In genomic region chr10:128937756-128938390, GRCm38 (mm10) we compare ENCODE assay signal across 14 mouse cellular contexts. TPM values are rescaled to one million over a fixed set of nuclear protein-coding genes. Genes with fewer than 3 reads are reported as not detected.
A peak's percentile ranks its signal among the peaks of the same experiment; 100 is the strongest.
DNase-seq lines count a peak whose midpoint lies in the region; TF ChIP-seq lines count a peak whose summit lies in the region.
"Had no signal": no experiment of that assay in that cellular context is flagged by ENCODE, and none has a peak within 500 bp of the region (broad histone marks: within the 10 kb centered on the region; RNA-seq: fewer than 3 reads in every experiment).

No protein-coding gene starts in this region.

- peak overlapping the region; percentile 43 for H3ac ChIP-seq in C2C12 (ENCODE audit: control insufficient read depth, insufficient read length, low read depth)

- TF ChIP-seq CTCF in C2C12 (IDR thresholded peaks at IDR 0.05; ENCODE audit: control insufficient read depth, insufficient read depth, insufficient read length), result no peak

- intact Hi-C loops in heart, postnatal 25 days (cut with DNase I), result loop anchor here (2.0 kb wide), 1 partner anchor 15 kb away; the partner anchor contains the start of gene Rdh5

- H3K27me3 ChIP-seq in C2C12 (ENCODE audit: control insufficient read depth, insufficient read depth, insufficient read length), result no peaks in the 10 kb centered on the region

- H3K36me3 ChIP-seq in C2C12 (ENCODE audit: control insufficient read depth, insufficient read depth), result peaks cover 22% of the 10 kb centered on the region
- H3K36me3 ChIP-seq: liver, embryonic 15.5 days; midbrain, embryonic 10.5 days had no signal

- H3K79me2 ChIP-seq in C2C12 (ENCODE audit: control insufficient read depth, insufficient read depth), result peaks cover 71% of the 10 kb centered on the region

- no peak overlapping the region for H3K4me3 ChIP-seq in C2C12 (ENCODE audit: insufficient read depth, poor library complexity, severe bottlenecking)
- H3K4me3 ChIP-seq: liver, embryonic 15.5 days; midbrain, embryonic 10.5 days had no signal

- peaks cover 35% of the 10 kb centered on the region for H3K79me3 ChIP-seq in C2C12 (ENCODE audit: low read depth)

- DNase-seq in heart, adult 18-20 months, result peak; percentile 52 to 55
- DNase-seq in heart, postnatal 25 days (ENCODE audit: low spot score), result no peak
- DNase-seq in A20 (ENCODE audit: low read depth, low spot score), result peak; percentile 17
- DNase-seq in gastrocnemius, postnatal 4 days (ENCODE audit: low spot score in 2 of 2), result peak; percentile 61 to 77
- no peak for DNase-seq in frontal cortex, adult 2 months (ENCODE audit: extremely low spot score in 1 of 2, low spot score in 1 of 2)
- no peak for DNase-seq in frontal cortex, postnatal 10 days (ENCODE audit: low spot score in 2 of 2)

TF ChIP-seq in C2C12, 6 proteins besides CTCF, POLR2A, EP300 and RAD21:
- TF ChIP-seq MYOD1 (IDR thresholded peaks at IDR 0.05; ENCODE audit: control insufficient read depth, insufficient read length, low read depth) (peak; percentile 99), CEBPB (IDR thresholded peaks at IDR 0.05; ENCODE audit: low read depth) (no peak)
TF ChIP-seq in C2C12: peak in this region for 1.

RNA-seq across cellular contexts. Expression of gene Itga7, which starts 4.3 kb away (rescaled TPM):
- total RNA-seq in heart, adult 18-20 months (2021), result 100 to 1,000 TPM; 144 to 148 TPM
- total RNA-seq in heart, postnatal 25 days (2021), result 100 to 1,000 TPM; 165 to 176 TPM
- polyA plus RNA-seq in C2C12 (2012; fragmentation: generic; extraction: Trizol), result 100 TPM
- total RNA-seq in gastrocnemius, postnatal 4 days (2021), result 100 to 1,000 TPM; 148 to 157 TPM
- 23.4 and 26.8 TPM in 2 replicates for polyA plus RNA-seq in frontal cortex, adult 2 months (2012; rRNA removed)

RNA-seq across cellular contexts. Expression of gene Bloc1s1, which starts 14.0 kb away (rescaled TPM):
- total RNA-seq in heart, adult 18-20 months (2021), result 100 to 1,000 TPM; 194 to 199 TPM
- total RNA-seq in heart, postnatal 25 days (2021), result 100 to 1,000 TPM; 183 to 185 TPM
- 204 TPM for polyA plus RNA-seq in C2C12 (2012; fragmentation: generic; extraction: Trizol)
- total RNA-seq in gastrocnemius, postnatal 4 days (2021), result 100 to 1,000 TPM; 218 to 231 TPM
- polyA plus RNA-seq in frontal cortex, adult 2 months (2012; rRNA removed), result 233 and 273 TPM in 2 replicates

RNA-seq across cellular contexts. Expression of gene Rdh5, which starts 15.2 kb away (rescaled TPM):
- 1 to 10 TPM; 4.3 to 4.7 TPM for total RNA-seq in heart, adult 18-20 months (2021)
- 1 to 10 TPM; 5.0 to 7.9 TPM for total RNA-seq in heart, postnatal 25 days (2021)
- 12.6 TPM for polyA plus RNA-seq in C2C12 (2012; fragmentation: generic; extraction: Trizol)
- total RNA-seq in gastrocnemius, postnatal 4 days (2021), result 10 to 100 TPM; 11.7 to 12.1 TPM
- 12.3 and 15.7 TPM in 2 replicates for polyA plus RNA-seq in frontal cortex, adult 2 months (2012; rRNA removed)

RNA-seq across cellular contexts. Expression of gene Mettl7b, which starts 22.9 kb away (rescaled TPM):
- total RNA-seq in heart, adult 18-20 months (2021), result not detected
- not detected for total RNA-seq in heart, postnatal 25 days (2021)
- polyA plus RNA-seq in C2C12 (2012; fragmentation: generic; extraction: Trizol), result not detected
- total RNA-seq in gastrocnemius, postnatal 4 days (2021), result under 1 TPM in 1 of 2 experiments, not detected in 1; 0.73 TPM
- polyA plus RNA-seq in frontal cortex, adult 2 months (2012; rRNA removed), result not detected in 2 replicates
- total RNA-seq: CH12.LX; left cerebral cortex, postnatal 25 days had no signal
- polyA plus RNA-seq: heart, embryonic 14.5 days; hindbrain, embryonic 14.5 days; liver, embryonic 15.5 days; midbrain, embryonic 10.5 days; stomach, embryonic 14.5 days had no signal

RNA-seq across cellular contexts. Expression of gene Cd63, which starts 37.1 kb away (rescaled TPM):
- total RNA-seq in heart, adult 18-20 months (2021), result 100 to 1,000 TPM; 144 to 158 TPM
- 100 to 1,000 TPM; 110 to 123 TPM for total RNA-seq in heart, postnatal 25 days (2021)
- polyA plus RNA-seq in C2C12 (2012; fragmentation: generic; extraction: Trizol), result 2,043 TPM
- 100 to 1,000 TPM; 311 to 352 TPM for total RNA-seq in gastrocnemius, postnatal 4 days (2021)
- 82.7 and 95.6 TPM in 2 replicates for polyA plus RNA-seq in frontal cortex, adult 2 months (2012; rRNA removed)
- total RNA-seq: CH12.LX had no signal

Comparison
In these comparisons a context has a peak if more than half of its experiments do, and no peak if none do; other contexts are left out.
1. DNase-seq: peak in heart, adult 18-20 months (2 of 2), A20 (single experiment) and gastrocnemius, postnatal 4 days (2 of 2); none in heart, postnatal 25 days (single experiment), frontal cortex, adult 2 months (0 of 2) and frontal cortex, postnatal 10 days (0 of 2).